In the genomic region with DNA sequence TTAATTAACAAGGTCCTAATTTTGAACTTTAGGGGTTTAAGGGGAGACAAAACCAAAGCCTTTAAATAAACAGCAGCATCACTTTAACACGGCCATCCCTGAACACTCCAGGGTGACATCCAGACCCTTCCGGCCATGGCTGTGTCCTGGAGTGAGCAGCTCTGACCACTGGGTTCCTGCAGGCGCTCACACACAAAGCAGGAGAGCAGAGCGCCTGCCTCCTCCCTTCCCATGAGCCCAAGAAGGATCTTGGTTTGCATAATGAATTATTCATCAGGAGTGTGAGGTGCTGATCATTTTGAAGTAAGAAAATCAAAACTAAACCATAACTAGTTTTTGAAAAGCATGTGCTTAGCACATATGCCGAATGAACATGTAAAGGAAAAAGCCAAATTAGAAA, we compare ENCODE assay signal across 10 mouse cellular contexts. TPM values are rescaled to one million over a fixed set of nuclear protein-coding genes. Genes with fewer than 3 reads are reported as not detected.
DNase-seq lines count a peak whose midpoint lies in the region; ATAC-seq and TF ChIP-seq lines count a peak whose summit lies in the region.
"Had no signal": no experiment of that assay in that cellular context is flagged by ENCODE, and none has a peak within 500 bp of the region (broad histone marks: within the 10 kb centered on the region; RNA-seq: fewer than 3 reads in every experiment).

No protein-coding gene starts in this region.

- WGBS in forebrain, embryonic 15.5 days, result 8% methylated on average over 5 of the region's 5 CpGs
- 11% methylated on average over 5 of the region's 5 CpGs for WGBS in midbrain, embryonic 11.5 days

- peak; percentile 32; the same call in 1 of the 2 replicates for TF ChIP-seq CTCF in brain, embryonic 14.5 days (IDR thresholded peaks at IDR 0.05; ENCODE audit: borderline replicate concordance, extremely low read depth, insufficient read depth, insufficient read length)

- peaks cover 38% of the 10 kb centered on the region for H3K4me1 ChIP-seq in forebrain, embryonic 15.5 days
- peaks cover 19% of the 10 kb centered on the region for H3K4me1 ChIP-seq in midbrain, embryonic 11.5 days (ENCODE audit: control insufficient read depth, insufficient read depth, low read length)

- no peaks in the 10 kb centered on the region for H3K27me3 ChIP-seq in forebrain, embryonic 15.5 days
- no peaks in the 10 kb centered on the region; the same call in 1 of the 2 replicates for H3K27me3 ChIP-seq in midbrain, embryonic 11.5 days (ENCODE audit: control insufficient read depth, insufficient read depth, low read length)
- H3K27me3 ChIP-seq: limb, embryonic 13.5 days had no signal

- TF ChIP-seq POLR2A in brain, embryonic 14.5 days (IDR thresholded peaks at IDR 0.05; ENCODE audit: borderline replicate concordance, extremely low read depth, insufficient read depth, insufficient read length, poor library complexity, severe bottlenecking), result no peak

- peak overlapping the region; percentile 29; the same call in 1 of the 2 replicates for H3K9ac ChIP-seq in forebrain, embryonic 15.5 days (replicated peaks)
- no peak overlapping the region for H3K9ac ChIP-seq in midbrain, embryonic 11.5 days (ENCODE audit: low read length)
- H3K9ac ChIP-seq: limb, embryonic 13.5 days had no signal

- peak overlapping the region; percentile 20; the same call in 1 of the 2 replicates for H3K4me2 ChIP-seq in forebrain, embryonic 15.5 days (replicated peaks)
- H3K4me2 ChIP-seq in midbrain, embryonic 11.5 days, result no peak overlapping the region
- H3K4me2 ChIP-seq: limb, embryonic 13.5 days had no signal

- no peaks in the 10 kb centered on the region for H3K9me3 ChIP-seq in forebrain, embryonic 15.5 days
- H3K9me3 ChIP-seq in midbrain, embryonic 11.5 days (ENCODE audit: control insufficient read depth, low read length), result no peaks in the 10 kb centered on the region
- H3K9me3 ChIP-seq: limb, embryonic 13.5 days had no signal

- peak; percentile 76 for ATAC-seq in forebrain, embryonic 15.5 days (replicated peaks)
- ATAC-seq in midbrain, embryonic 11.5 days (ENCODE audit: low FRiP score), result peak; percentile 93

- no peaks in the 10 kb centered on the region for H3K36me3 ChIP-seq in forebrain, embryonic 15.5 days
- no peaks in the 10 kb centered on the region for H3K36me3 ChIP-seq in midbrain, embryonic 11.5 days (ENCODE audit: control insufficient read depth, insufficient read depth, low read length)
- H3K36me3 ChIP-seq: limb, embryonic 13.5 days had no signal

- H3K27ac ChIP-seq in forebrain, embryonic 15.5 days (replicated peaks), result peak overlapping the region; percentile 93
- no peak overlapping the region for H3K27ac ChIP-seq in midbrain, embryonic 11.5 days (ENCODE audit: low read depth, low read length)
- H3K27ac ChIP-seq: limb, embryonic 13.5 days had no signal

- peak; percentile 31 for DNase-seq in ES-CJ7 (ENCODE audit: low read depth, low spot score)
- DNase-seq in brain, embryonic 14.5 days (ENCODE audit: low read depth), result peak; percentile 89
- peak; percentile 90 for DNase-seq in midbrain, embryonic 11.5 days (ENCODE audit: low spot score, missing footprints)
- no peak for DNase-seq in adrenal gland, adult 2 months
- DNase-seq in cerebellum, adult 18-20 months, result no peak
- DNase-seq in cerebellum, adult 11-12 months, result no peak
- DNase-seq: adrenal gland, adult 8-10 months; thymus, postnatal 14 days had no signal

- H3K4me3 ChIP-seq in forebrain, embryonic 15.5 days, result no peak overlapping the region
- no peak overlapping the region for H3K4me3 ChIP-seq in midbrain, embryonic 11.5 days (ENCODE audit: low read depth, low read length)
- H3K4me3 ChIP-seq: limb, embryonic 13.5 days had no signal

RNA-seq across cellular contexts. Expression of a gene that starts 44.4 kb away (rescaled TPM):
- polyA plus RNA-seq in brain, embryonic 14.5 days (2012; rRNA removed), result 1.8 and 2.1 TPM in 2 replicates
- 2.0 and 2.3 TPM in 2 replicates for polyA plus RNA-seq in forebrain, embryonic 15.5 days (2015; fragmentation: Nextera tagmentation; extraction: Ambion mirVana)
- polyA plus RNA-seq in midbrain, embryonic 11.5 days (2014; fragmentation: Nextera tagmentation; extraction: Ambion mirVana), result 1.7 and 2.6 TPM in 2 replicates
- not detected for total RNA-seq in adrenal gland, adult 2 months (2021)
- not detected in 2 replicates for polyA plus RNA-seq in adrenal gland, adult 2 months (2012; rRNA removed)
- total RNA-seq: adrenal gland, adult 8-10 months had no signal

Comparison
In these comparisons a context has a peak if more than half of its experiments do, and no peak if none do; other contexts are left out.
1. DNase-seq: peak in ES-CJ7 (single experiment), brain, embryonic 14.5 days (single experiment) and midbrain, embryonic 11.5 days (single experiment); none in adrenal gland, adult 2 months (single experiment), cerebellum, adult 18-20 months (0 of 2) and cerebellum, adult 11-12 months (single experiment).